Mouse (Mus musculus): ENCODE measurements around the gene Rbfox3.

GRCm38 (mm10) chr11:118748622-118749021, 162.8 kb downstream of the Rbfox3 start:
- TF ChIP-seq CTCF (IDR thresholded peaks at IDR 0.05; ENCODE audit: low read depth, low read length): no peak
- no peak for TF ChIP-seq POLR2A (IDR thresholded peaks at IDR 0.05; ENCODE audit: borderline replicate concordance, low read depth, low read length)

Measured in bone marrow macrophage, adult 2 months (primary cell).